Mouse (Mus musculus) gastrocnemius, postnatal 4 days (tissue): ENCODE measurements around the gene Mfsd12. TPM values are rescaled to one million over a fixed set of nuclear protein-coding genes. Genes with fewer than 3 reads are reported as not detected.

Source experiments
- DNase-seq, 2 experiments: peaks; one replicate each; pipeline ENCODE4 v3.0.0; 2021 to 2022; ENCODE audit warnings: low spot score in 2 of 2, mixed read lengths in 2 of 2
- total RNA-seq, 2 experiments: library from RNA; stranded (reverse); gene quantifications; 2 replicates each; pipeline ENCODE4 v1.2.3; 2021

The Mfsd12 gene
- total RNA-seq, 2 experiments from 2014 or later = 8.6 to 9.9 TPM

GRCm38 (mm10) chr10:81354738-81355477 is 2.4 kb upstream of the Mfsd12 start:
- DNase-seq = no peak

GRCm38 (mm10) chr10:81355533-81355932 is 1.8 kb upstream of the Mfsd12 start:
- no peak for DNase-seq

- no peak for DNase-seq
These were observed 820 bp upstream of the Mfsd12 start for GRCm38 (mm10) chr10:81356352-81356990.

- no peak for DNase-seq
These were observed 918 bp downstream of the Mfsd12 start for GRCm38 (mm10) chr10:81358209-81358608.

GRCm38 (mm10) chr10:81358841-81359240 is 1.6 kb downstream of the Mfsd12 start:
- no peak for DNase-seq

GRCm38 (mm10) chr10:81360721-81361120 is 3.4 kb downstream of the Mfsd12 start:
- no peak for DNase-seq

GRCm38 (mm10) chr10:81362336-81362949 is 5.2 kb downstream of the Mfsd12 start:
- DNase-seq = no peak

- DNase-seq = no peak
These were observed 6.4 kb downstream of the Mfsd12 start for GRCm38 (mm10) chr10:81363436-81364346.

- no peak for DNase-seq
These were observed 7.4 kb downstream of the Mfsd12 start for GRCm38 (mm10) chr10:81364666-81365065.

GRCm38 (mm10) chr10:81365073-81365472 is 7.8 kb downstream of the Mfsd12 start:
- no peak for DNase-seq

GRCm38 (mm10) chr10:81365672-81366476 is 8.6 kb downstream of the Mfsd12 start, which contains the start of gene 4930404N11Rik:
Gene 4930404N11Rik, minus strand, starts transcription at chr10:81365816.
- DNase-seq = no peak

GRCm38 (mm10) chr10:81366477-81367206 is 9.4 kb downstream of the Mfsd12 start:
- DNase-seq = no peak

- no peak for DNase-seq
These were observed 9.9 kb downstream of the Mfsd12 start for GRCm38 (mm10) chr10:81367207-81367495.

GRCm38 (mm10) chr10:81375322-81375721 is 18.0 kb downstream of the Mfsd12 start:
- no peak for DNase-seq

GRCm38 (mm10) chr10:81376561-81377361 is 19.5 kb downstream of the Mfsd12 start:
- no peak for DNase-seq

GRCm38 (mm10) chr10:81377362-81377664 is 20.0 kb downstream of the Mfsd12 start:
- no peak for DNase-seq

GRCm38 (mm10) chr10:81377793-81378552 is 20.7 kb downstream of the Mfsd12 start, which contains the start of gene Fzr1:
Gene Fzr1, minus strand, starts transcription at chr10:81378516.
- DNase-seq = no peak

GRCm38 (mm10) chr10:81378553-81379182 is 21.4 kb downstream of the Mfsd12 start:
- peak; percentile 100 for DNase-seq
